Comparison of ENCODE assay signal across 7 mouse cellular contexts in genomic region chr15:6707936-6708525, GRCm38 (mm10). TPM values are rescaled to one million over a fixed set of nuclear protein-coding genes. Genes with fewer than 3 reads are reported as not detected.
A peak's percentile ranks its signal among the peaks of the same experiment; 100 is the strongest.
DNase-seq lines count a peak whose midpoint lies in the region; ATAC-seq lines count a peak whose summit lies in the region.

Gene Rictor (plus strand): TSS chr15:6708379.

- H3K27me3 ChIP-seq in limb, embryonic 13.5 days, result peaks cover 21% of the 10 kb centered on the region
- H3K27me3 ChIP-seq in midbrain, embryonic 15.5 days (replicated peaks), result 0 out of 2 replicates have a peak, but pooled peaks cover 3% of the 10 kb centered on the region

- H3K9me3 ChIP-seq in limb, embryonic 13.5 days, result no peaks in the 10 kb centered on the region
- H3K9me3 ChIP-seq in midbrain, embryonic 15.5 days, result no peaks in the 10 kb centered on the region

- peak within 1 kb of the TSS; percentile 94 for H3K4me2 ChIP-seq in limb, embryonic 13.5 days (replicated peaks)
- H3K4me2 ChIP-seq in midbrain, embryonic 15.5 days, result peak within 1 kb of the TSS; percentile 88

- peak within 1 kb of the TSS; percentile 90 for H3K4me3 ChIP-seq in limb, embryonic 13.5 days
- peak within 1 kb of the TSS; percentile 94 for H3K4me3 ChIP-seq in midbrain, embryonic 15.5 days

- H3K27ac ChIP-seq in limb, embryonic 13.5 days, result peak within 1 kb of the TSS; percentile 92
- peak within 1 kb of the TSS; percentile 94 for H3K27ac ChIP-seq in midbrain, embryonic 15.5 days

- no peaks in the 10 kb centered on the region for H3K36me3 ChIP-seq in limb, embryonic 13.5 days
- H3K36me3 ChIP-seq in midbrain, embryonic 15.5 days (replicated peaks), result no peaks in the 10 kb centered on the region

- peaks cover 28% of the 10 kb centered on the region for H3K4me1 ChIP-seq in limb, embryonic 13.5 days
- H3K4me1 ChIP-seq in midbrain, embryonic 15.5 days, result peaks cover 29% of the 10 kb centered on the region

- H3K9ac ChIP-seq in limb, embryonic 13.5 days, result peak within 1 kb of the TSS; percentile 94
- H3K9ac ChIP-seq in midbrain, embryonic 15.5 days, result peak within 1 kb of the TSS; percentile 92

- under 1% methylated on average over 58 of the region's 82 CpGs for WGBS in limb, embryonic 13.5 days
- WGBS in midbrain, embryonic 15.5 days, result 1% methylated on average over 67 of the region's 82 CpGs

- ATAC-seq in granulocyte monocyte progenitor cell, adult 5-6 weeks (replicated peaks; ENCODE audit: poor library complexity, severe bottlenecking), result peak; percentile 57
- peak; percentile 85 for ATAC-seq in limb, embryonic 13.5 days (ENCODE audit: low FRiP score, low read depth)
- peak; percentile 92 for ATAC-seq in midbrain, embryonic 15.5 days (replicated peaks)

- DNase-seq in adrenal gland, adult 8-10 months, result peak; percentile 53
- peak; percentile 69 for DNase-seq in embryo, embryonic 11.5 days (ENCODE audit: low read depth, low spot score)
- peak; percentile 68 for DNase-seq in kidney, adult 11 months
- DNase-seq in spleen, adult 18-20 months, result peak; percentile 68 to 84

RNA-seq across cellular contexts. Expression of gene Rictor, which starts in this region (rescaled TPM):
- total RNA-seq in adrenal gland, adult 8-10 months (2022), result 10 to 100 TPM; 24.4 to 40.5 (median 28.9) TPM
- 19.4 and 25.6 TPM in 2 replicates for total RNA-seq in granulocyte monocyte progenitor cell, adult 5-6 weeks (2014; fragmentation: Nextera tagmentation)
- 25.7 and 30.9 TPM in 2 replicates for total RNA-seq in granulocyte monocyte progenitor cell, adult 5-6 weeks (2017)
- polyA plus RNA-seq in limb, embryonic 13.5 days (2015; fragmentation: Nextera tagmentation; extraction: Ambion mirVana), result 50.1 and 51.1 TPM in 2 replicates
- polyA plus RNA-seq in midbrain, embryonic 15.5 days (2015; fragmentation: Nextera tagmentation; extraction: Ambion mirVana), result 57.0 and 59.3 TPM in 2 replicates

Comparison
In these comparisons a context has a peak if more than half of its experiments do, and no peak if none do; other contexts are left out.
1. Peak in every context shown above with its lines: DNase-seq, ATAC-seq, H3K4me3 ChIP-seq and H3K27ac ChIP-seq.